Mouse (Mus musculus) G1E (cell line): ENCODE results near the gene Tnc. TPM values are rescaled to one million over a fixed set of nuclear protein-coding genes. Genes with fewer than 3 reads are reported as not detected.
"Not testable (repeated sequence)": the region's sequence is repeated elsewhere in the genome, so short reads cannot be mapped to it uniquely, and the experiment has no call there.

Source experiments
- ATAC-seq: 2 replicates; pipeline ENCODE4 v1.8.0; 2016; ENCODE audit warnings: mild to moderate bottlenecking; ENCODE audit not compliant: insufficient number of reproducible peaks, poor library complexity, low FRiP score, severe bottlenecking; ENCODE audit errors: extremely low read depth
- DNase-seq: peaks from one replicate; pipeline ENCODE4 v3.0.0; 2012; ENCODE audit warnings: low spot score
- H3K27me3 ChIP-seq: 2 replicates; pipeline ENCODE4 v1.6.1; 2012; ENCODE audit warnings: mild to moderate bottlenecking, low read length, inconsistent platforms; ENCODE audit not compliant: insufficient read depth
- H3K36me3 ChIP-seq: replicated peaks from 2 replicates; pipeline ENCODE3; 2012; ENCODE audit warnings: mild to moderate bottlenecking, inconsistent platforms
- H3K4me1 ChIP-seq: 2 replicates; pipeline ENCODE4 v1.6.1; 2012; ENCODE audit warnings: low read depth, low read length, inconsistent platforms, mixed read lengths; ENCODE audit not compliant: insufficient read depth
- H3K4me3 ChIP-seq: 2 replicates; pipeline ENCODE4 v1.5.1; 2012; ENCODE audit warnings: low read depth, mild to moderate bottlenecking, inconsistent platforms, low read length, moderate library complexity, mixed read lengths
- H3K9me3 ChIP-seq: replicated peaks from 2 replicates; pipeline ENCODE4 v1.6.1; 2012; ENCODE audit warnings: inconsistent platforms
- CTCF ChIP-seq: IDR thresholded peaks from 2 replicates; pipeline ENCODE4 v1.5.1; 2012; ENCODE audit warnings: low read depth, low read length, inconsistent platforms, mixed read lengths
- GATA1 ChIP-seq: IDR thresholded peaks from 2 replicates; pipeline ENCODE4 v1.6.1; 2012; ENCODE audit warnings: borderline replicate concordance, low read length, inconsistent platforms, mixed read lengths
- GATA2 ChIP-seq: IDR thresholded peaks from 2 replicates; pipeline ENCODE4 v1.6.1; 2012; ENCODE audit warnings: low read depth, low read length, inconsistent platforms, borderline replicate concordance
- POLR2AphosphoS5 ChIP-seq: IDR thresholded peaks from 2 replicates; pipeline ENCODE4 v1.6.1; 2012; ENCODE audit warnings: low read depth, low read length, inconsistent platforms; ENCODE audit not compliant: insufficient replicate concordance
- TAL1 ChIP-seq: conservative IDR thresholded peaks from 2 replicates; pipeline ENCODE4 v1.6.1; 2012; ENCODE audit warnings: low read depth, low read length, inconsistent platforms, mixed read lengths
- polyA plus RNA-seq: library from polyadenylated mRNA; stranded (reverse); fragments of >175 nt; gene quantifications from 2 replicates; pipeline ENCODE4 v1.2.3, GENCODE M21; 2012
- total RNA-seq, 2 experiments: library from RNA; stranded (forward) in 1 of 2; stranded (reverse) in 1 of 2; fragments of 200-1000 nt in 1 of 2; fragments of >200 nt in 1 of 2; fragmentation: Nextera tagmentation in 1 of 2; gene quantifications; 2 replicates each; pipeline ENCODE4 v1.2.3; 2014 to 2017

Gene Tnc
- total and polyA plus RNA-seq, 3 experiments = 0.16 TPM; not detected in 2

GRCm38 (mm10) chr4:63958601-63959000, 88.2 kb downstream of the Tnc start:
- no peaks in the 10 kb centered on the region for H3K36me3 ChIP-seq
- no peak for DNase-seq
- TF ChIP-seq GATA2 = no peak
- TF ChIP-seq GATA1 = no peak
- TF ChIP-seq TAL1 = no peak
- no peak for TF ChIP-seq POLR2AphosphoS5
- no peak for TF ChIP-seq CTCF

GRCm38 (mm10) chr4:63950054-63950453, 96.8 kb downstream of the Tnc start:
- Histone ChIP-seq H3K36me3 (no peaks in the 10 kb centered on the region), H3K4me3 (no peak overlapping the region), H3K27me3 (no peaks in the 10 kb centered on the region), H3K4me1 (no peaks in the 10 kb centered on the region), H3K9me3 (peaks cover 30% of the 10 kb centered on the region)
- TF ChIP-seq CTCF (no peak), POLR2AphosphoS5 (no peak), TAL1 (no peak), GATA2 (no peak), GATA1 (no peak)
- ATAC-seq (no peak), DNase-seq (no peak)

More at GRCm38 (mm10) chr4:63958601-63959000, 88.2 kb downstream of the Tnc start:
- ATAC-seq = no peak
- Histone ChIP-seq H3K4me3 (no peak overlapping the region), H3K4me1 (no peaks in the 10 kb centered on the region), H3K27me3 (no peaks in the 10 kb centered on the region), H3K9me3 (peaks cover 17% of the 10 kb centered on the region)

GRCm38 (mm10) chr4:63948688-63949073, 98.1 kb downstream of the Tnc start:
- H3K27me3 ChIP-seq, ATAC-seq, DNase-seq, H3K4me3 ChIP-seq, H3K36me3 ChIP-seq, H3K4me1 ChIP-seq: not testable (repeated sequence)
- H3K9me3 ChIP-seq = peaks cover 34% of the 10 kb centered on the region

- H3K36me3 ChIP-seq = no peaks in the 10 kb centered on the region
- ATAC-seq (no peak), DNase-seq (no peak)
- no peaks in the 10 kb centered on the region for H3K27me3 ChIP-seq
- H3K9me3 ChIP-seq = peaks cover 34% of the 10 kb centered on the region
- H3K4me1 ChIP-seq = no peaks in the 10 kb centered on the region
- H3K4me3 ChIP-seq = no peak overlapping the region
- TF ChIP-seq GATA2 = no peak
- no peak for TF ChIP-seq POLR2AphosphoS5
- no peak for TF ChIP-seq CTCF
- no peak for TF ChIP-seq GATA1
- no peak for TF ChIP-seq TAL1
These were observed 98.6 kb downstream of the Tnc start for GRCm38 (mm10) chr4:63948066-63948687.

GRCm38 (mm10) chr4:63943813-63944212, 103.0 kb downstream of the Tnc start:
- no peak for DNase-seq
- H3K27me3 ChIP-seq = no peaks in the 10 kb centered on the region
- H3K4me3 ChIP-seq = no peak overlapping the region
- H3K9me3 ChIP-seq = peaks cover 54% of the 10 kb centered on the region
- no peaks in the 10 kb centered on the region for H3K4me1 ChIP-seq
- no peak for ATAC-seq
- H3K36me3 ChIP-seq = no peaks in the 10 kb centered on the region
- no peak for TF ChIP-seq POLR2AphosphoS5
- no peak for TF ChIP-seq GATA2
- no peak for TF ChIP-seq TAL1
- TF ChIP-seq CTCF = no peak
- TF ChIP-seq GATA1 = no peak

- Histone ChIP-seq H3K4me1 (no peaks in the 10 kb centered on the region), H3K4me3 (no peak overlapping the region), H3K9me3 (peaks cover 60% of the 10 kb centered on the region), H3K27me3 (no peaks in the 10 kb centered on the region), H3K36me3 (no peaks in the 10 kb centered on the region)
- ATAC-seq (no peak), DNase-seq (no peak)
- no peak for TF ChIP-seq GATA1
- TF ChIP-seq POLR2AphosphoS5 = no peak
- TF ChIP-seq TAL1 = no peak
- no peak for TF ChIP-seq GATA2
- TF ChIP-seq CTCF = no peak
These were observed 103.9 kb downstream of the Tnc start for GRCm38 (mm10) chr4:63942875-63943274.

GRCm38 (mm10) chr4:63941420-63941819, 105.4 kb downstream of the Tnc start:
- DNase-seq (no peak), ATAC-seq (no peak)
- H3K36me3 ChIP-seq = no peaks in the 10 kb centered on the region
- H3K4me3 ChIP-seq = no peak overlapping the region
- TF ChIP-seq GATA2 (no peak), POLR2AphosphoS5 (no peak), CTCF (no peak), TAL1 (no peak), GATA1 (no peak)
- peaks cover 52% of the 10 kb centered on the region for H3K9me3 ChIP-seq
- no peaks in the 10 kb centered on the region for H3K4me1 ChIP-seq
- no peaks in the 10 kb centered on the region for H3K27me3 ChIP-seq
